Mouse (Mus musculus): ENCODE results near the gene Pkn2. TPM values are rescaled to one million over a fixed set of nuclear protein-coding genes. Genes with fewer than 3 reads are reported as not detected.
A peak's percentile ranks its signal among the peaks of the same experiment; 100 is the strongest.

Gene Pkn2
- polyA plus RNA-seq, 1 experiment: 12.7 TPM

DNA sequence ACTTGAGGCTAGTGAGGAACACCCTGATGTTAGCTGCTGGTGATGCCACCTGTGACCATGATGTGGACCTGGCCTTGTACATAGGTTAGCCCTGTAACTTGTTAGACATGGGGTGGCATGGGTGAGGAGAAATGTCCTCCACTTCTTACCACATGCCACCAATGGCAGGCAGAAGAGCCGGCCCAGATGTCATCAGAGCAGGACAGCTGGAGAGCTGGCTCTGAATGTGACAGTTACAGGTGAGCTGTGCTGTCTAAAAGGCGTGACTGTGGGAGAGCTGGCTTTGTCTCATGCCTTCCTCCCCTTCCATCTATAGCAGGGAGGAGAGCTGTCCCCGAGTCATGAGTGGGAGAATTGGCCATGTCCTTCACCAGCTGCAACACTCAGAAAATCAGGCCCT is 86.2 kb downstream of the Pkn2 start:
- Histone ChIP-seq H3K27ac (ENCODE audit: insufficient read depth, low read depth, low read length) (no peak overlapping the region), H3K36me3 (ENCODE audit: control insufficient read depth, insufficient read depth, low read length) (peaks cover 8% of the 10 kb centered on the region), H3K4me3 (ENCODE audit: insufficient read depth, low read depth, low read length) (no peak overlapping the region), H3K4me1 (ENCODE audit: control insufficient read depth, insufficient read depth, low read length) (no peaks in the 10 kb centered on the region), H3K27me3 (replicated peaks; ENCODE audit: control insufficient read depth, insufficient read depth, low read length) (no peaks in the 10 kb centered on the region)
- WGBS: 99% methylated on average over 3 of the region's 3 CpGs
- TF ChIP-seq POLR2A (IDR thresholded peaks at IDR 0.05; ENCODE audit: low read depth, low read length) (no peak), CTCF (conservative IDR thresholded peaks at IDR 0.05; ENCODE audit: insufficient read depth, insufficient read length, low read depth, low read length) (no peak)
- no peak for DNase-seq

GRCm38 (mm10) chr3:142786423-142787072 is 95.3 kb downstream of the Pkn2 start:
- H3K36me3 ChIP-seq (ENCODE audit: control insufficient read depth, insufficient read depth, low read length): peaks cover 11% of the 10 kb centered on the region

GRCm38 (mm10) chr3:142777227-142777626 is 104.6 kb downstream of the Pkn2 start:
- Histone ChIP-seq H3K4me3 (ENCODE audit: insufficient read depth, low read depth, low read length) (no peak overlapping the region), H3K27ac (ENCODE audit: insufficient read depth, low read depth, low read length) (no peak overlapping the region), H3K4me1 (ENCODE audit: control insufficient read depth, insufficient read depth, low read length) (peaks cover 4% of the 10 kb centered on the region; the same call in 1 of the 2 replicates), H3K27me3 (replicated peaks; ENCODE audit: control insufficient read depth, insufficient read depth, low read length) (no peaks in the 10 kb centered on the region), H3K36me3 (ENCODE audit: control insufficient read depth, insufficient read depth, low read length) (peaks cover 14% of the 10 kb centered on the region)
- TF ChIP-seq CTCF (conservative IDR thresholded peaks at IDR 0.05; ENCODE audit: insufficient read depth, insufficient read length, low read depth, low read length): no peak
- DNase-seq: no peak
- 65% methylated on average over 3 of the region's 3 CpGs for WGBS

More at GRCm38 (mm10) chr3:142786423-142787072, 95.3 kb downstream of the Pkn2 start:
- Histone ChIP-seq H3K4me1 (ENCODE audit: control insufficient read depth, insufficient read depth, low read length) (0 out of 2 replicates have a peak, but pooled peaks cover 2% of the 10 kb centered on the region), H3K4me3 (ENCODE audit: insufficient read depth, low read depth, low read length) (no peak overlapping the region), H3K27me3 (replicated peaks; ENCODE audit: control insufficient read depth, insufficient read depth, low read length) (no peaks in the 10 kb centered on the region), H3K27ac (ENCODE audit: insufficient read depth, low read depth, low read length) (no peak overlapping the region)
- no peak for DNase-seq
- WGBS: 84% methylated on average over 2 of the region's 2 CpGs
- no peak for TF ChIP-seq CTCF (conservative IDR thresholded peaks at IDR 0.05; ENCODE audit: insufficient read depth, insufficient read length, low read depth, low read length)
- TF ChIP-seq POLR2A (IDR thresholded peaks at IDR 0.05; ENCODE audit: low read depth, low read length): no peak

GRCm38 (mm10) chr3:142773538-142774191 is 108.1 kb downstream of the Pkn2 start:
- 61% methylated on average over 4 of the region's 4 CpGs for WGBS
- Histone ChIP-seq H3K4me3 (ENCODE audit: insufficient read depth, low read depth, low read length) (no peak overlapping the region), H3K36me3 (ENCODE audit: control insufficient read depth, insufficient read depth, low read length) (peaks cover 1% of the 10 kb centered on the region; the same call in 1 of the 2 replicates), H3K27ac (ENCODE audit: insufficient read depth, low read depth, low read length) (no peak overlapping the region), H3K27me3 (replicated peaks; ENCODE audit: control insufficient read depth, insufficient read depth, low read length) (no peaks in the 10 kb centered on the region), H3K4me1 (ENCODE audit: control insufficient read depth, insufficient read depth, low read length) (peaks cover 8% of the 10 kb centered on the region; the same call in 1 of the 2 replicates)
- DNase-seq: no peak
- TF ChIP-seq POLR2A (IDR thresholded peaks at IDR 0.05; ENCODE audit: low read depth, low read length) (no peak), CTCF (conservative IDR thresholded peaks at IDR 0.05; ENCODE audit: insufficient read depth, insufficient read length, low read depth, low read length) (no peak)

GRCm38 (mm10) chr3:142770518-142770917 is 111.3 kb downstream of the Pkn2 start:
- no peak overlapping the region for H3K27ac ChIP-seq (ENCODE audit: insufficient read depth, low read depth, low read length)
- TF ChIP-seq POLR2A (IDR thresholded peaks at IDR 0.05; ENCODE audit: low read depth, low read length) (no peak), CTCF (conservative IDR thresholded peaks at IDR 0.05; ENCODE audit: insufficient read depth, insufficient read length, low read depth, low read length) (no peak)
- 12% methylated on average over 1 of the region's 1 CpGs for WGBS

GRCm38 (mm10) chr3:142768498-142768897 is 113.3 kb downstream of the Pkn2 start:
- H3K36me3 ChIP-seq (ENCODE audit: control insufficient read depth, insufficient read depth, low read length): no peaks in the 10 kb centered on the region; the same call in 1 of the 2 replicates
- H3K27ac ChIP-seq (ENCODE audit: insufficient read depth, low read depth, low read length): no peak overlapping the region
- WGBS: 96% methylated on average over 6 of the region's 6 CpGs
- H3K27me3 ChIP-seq (replicated peaks; ENCODE audit: control insufficient read depth, insufficient read depth, low read length): no peaks in the 10 kb centered on the region
- DNase-seq: no peak
- TF ChIP-seq POLR2A (IDR thresholded peaks at IDR 0.05; ENCODE audit: low read depth, low read length) (no peak), CTCF (conservative IDR thresholded peaks at IDR 0.05; ENCODE audit: insufficient read depth, insufficient read length, low read depth, low read length) (no peak)
- H3K4me3 ChIP-seq (ENCODE audit: insufficient read depth, low read depth, low read length): no peak overlapping the region
- H3K4me1 ChIP-seq (ENCODE audit: control insufficient read depth, insufficient read depth, low read length): peaks cover 4% of the 10 kb centered on the region; the same call in 1 of the 2 replicates

More at GRCm38 (mm10) chr3:142770518-142770917, 111.3 kb downstream of the Pkn2 start:
- no peak for DNase-seq
- Histone ChIP-seq H3K36me3 (ENCODE audit: control insufficient read depth, insufficient read depth, low read length) (no peaks in the 10 kb centered on the region; the same call in 1 of the 2 replicates), H3K4me3 (ENCODE audit: insufficient read depth, low read depth, low read length) (no peak overlapping the region), H3K4me1 (ENCODE audit: control insufficient read depth, insufficient read depth, low read length) (peaks cover 4% of the 10 kb centered on the region; the same call in 1 of the 2 replicates), H3K27me3 (replicated peaks; ENCODE audit: control insufficient read depth, insufficient read depth, low read length) (no peaks in the 10 kb centered on the region)

DNA sequence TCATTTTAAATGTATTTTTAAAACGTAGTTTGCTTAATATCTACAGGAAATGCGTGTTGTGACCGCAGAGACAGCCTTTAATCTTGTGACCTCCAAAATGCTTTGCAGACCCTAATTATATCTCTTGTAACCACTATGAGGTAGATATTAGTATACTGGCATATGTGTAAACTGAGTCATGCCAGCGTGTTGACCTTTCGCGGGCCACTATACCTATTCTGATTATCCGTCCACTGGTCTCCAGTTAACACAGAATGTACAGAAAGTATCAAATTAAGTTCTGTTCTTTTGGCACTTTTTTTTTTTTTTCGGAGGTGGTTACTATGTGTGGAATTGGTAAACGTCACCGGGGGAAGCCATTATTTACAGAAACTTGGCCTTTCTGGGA is 116.0 kb downstream of the Pkn2 start:
- peaks cover 4% of the 10 kb centered on the region; the same call in 1 of the 2 replicates for H3K4me1 ChIP-seq (ENCODE audit: control insufficient read depth, insufficient read depth, low read length)
- H3K4me3 ChIP-seq (ENCODE audit: insufficient read depth, low read depth, low read length): peak overlapping the region; percentile 87
- no peaks in the 10 kb centered on the region; the same call in 1 of the 2 replicates for H3K36me3 ChIP-seq (ENCODE audit: control insufficient read depth, insufficient read depth, low read length)
- no peak overlapping the region for H3K27ac ChIP-seq (ENCODE audit: insufficient read depth, low read depth, low read length)
- 9% methylated on average over 10 of the region's 10 CpGs for WGBS
- DNase-seq: no peak
- TF ChIP-seq POLR2A (IDR thresholded peaks at IDR 0.05; ENCODE audit: low read depth, low read length) (no peak), CTCF (conservative IDR thresholded peaks at IDR 0.05; ENCODE audit: insufficient read depth, insufficient read length, low read depth, low read length) (no peak)
- H3K27me3 ChIP-seq (replicated peaks; ENCODE audit: control insufficient read depth, insufficient read depth, low read length): no peaks in the 10 kb centered on the region
